Mouse (Mus musculus): ENCODE data around the gene Lgals3bp.

Gene Lgals3bp

DNA sequence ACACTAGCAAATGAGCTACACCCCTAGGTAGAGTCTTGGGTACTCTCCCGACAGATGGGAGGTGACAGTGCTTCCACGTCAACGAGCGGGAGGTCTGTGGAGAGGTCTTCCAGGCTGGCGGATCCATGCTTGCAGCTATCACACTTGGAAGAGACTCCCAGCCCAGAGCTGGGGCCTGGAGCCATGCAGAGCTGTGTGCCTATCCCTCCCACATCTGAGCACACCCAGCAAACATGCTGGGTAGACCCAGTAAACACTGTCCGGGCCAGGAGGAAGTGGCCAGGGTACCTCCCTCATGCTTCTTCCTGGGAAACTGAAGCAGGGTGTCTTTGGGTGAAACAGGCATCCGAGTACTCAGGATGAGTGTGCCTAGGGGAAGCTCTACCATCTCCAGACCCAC, 41.4 kb downstream of the Lgals3bp start:
- no peak for DNase-seq

GRCm38 (mm10) chr11:118355640-118356039, 46.3 kb downstream of the Lgals3bp start, which contains the start of gene Timp2:
Timp2 (minus strand) TSS chr11:118355740.
- DNase-seq = no peak

- DNase-seq = peak; percentile 88
Observed at GRCm38 (mm10) chr11:118355205-118355604, 46.7 kb downstream of the Lgals3bp start.

DNA sequence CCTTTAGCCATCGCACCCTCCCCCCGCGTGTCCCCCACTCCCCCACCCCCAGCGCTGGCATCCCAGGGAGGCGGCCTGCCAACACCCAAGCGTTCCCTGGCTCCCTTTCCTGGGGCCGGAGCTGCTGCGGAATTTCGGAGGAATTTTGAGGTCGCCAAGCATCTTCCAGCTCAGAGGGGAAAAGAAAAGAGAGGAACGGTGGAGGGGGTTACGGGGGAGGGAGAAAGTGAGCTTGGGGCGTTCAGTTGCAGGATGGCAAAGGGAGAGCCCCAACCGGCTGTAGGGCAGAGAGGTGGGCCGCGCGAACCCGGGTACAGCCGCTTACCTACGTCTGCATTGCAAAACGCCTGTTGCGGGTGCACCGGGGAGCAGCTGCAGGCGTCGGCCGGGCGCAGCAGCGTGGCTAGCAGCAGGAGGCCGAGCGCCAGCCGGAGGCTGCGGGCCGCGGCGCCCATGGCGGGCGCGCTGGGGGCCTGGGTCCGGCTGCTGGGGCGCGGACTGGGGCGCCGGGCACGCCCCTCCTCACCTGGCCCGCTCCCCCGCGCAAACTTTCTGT, 47.2 kb downstream of the Lgals3bp start:
- peak; percentile 48 for DNase-seq

- DNase-seq = no peak
Observed at GRCm38 (mm10) chr11:118349494-118349893, 52.4 kb downstream of the Lgals3bp start.

DNA sequence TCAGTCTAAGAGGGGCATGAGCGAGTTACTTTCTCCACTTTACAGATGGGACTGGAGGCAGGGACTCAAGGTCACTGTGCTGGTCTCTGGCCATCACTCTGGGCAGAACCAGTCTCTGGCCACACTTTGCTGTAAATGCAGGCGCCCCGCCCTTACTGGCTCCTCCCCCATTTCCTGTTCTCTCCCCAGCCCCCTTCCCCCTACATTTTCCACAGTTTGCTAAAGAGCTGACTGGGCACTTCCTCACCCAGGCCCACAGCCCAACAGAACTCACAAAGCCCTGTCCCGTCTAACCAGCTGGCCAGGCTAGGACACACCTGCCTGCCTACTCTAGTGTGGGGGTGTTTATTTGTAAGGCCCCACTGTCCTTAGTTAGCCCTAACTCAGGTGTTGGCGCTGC, 53.0 kb downstream of the Lgals3bp start:
- no peak for DNase-seq

GRCm38 (mm10) chr11:118348419-118348818, 53.5 kb downstream of the Lgals3bp start:
- DNase-seq = no peak

- DNase-seq = no peak
Observed at GRCm38 (mm10) chr11:118347911-118348310, 54.0 kb downstream of the Lgals3bp start.

DNA sequence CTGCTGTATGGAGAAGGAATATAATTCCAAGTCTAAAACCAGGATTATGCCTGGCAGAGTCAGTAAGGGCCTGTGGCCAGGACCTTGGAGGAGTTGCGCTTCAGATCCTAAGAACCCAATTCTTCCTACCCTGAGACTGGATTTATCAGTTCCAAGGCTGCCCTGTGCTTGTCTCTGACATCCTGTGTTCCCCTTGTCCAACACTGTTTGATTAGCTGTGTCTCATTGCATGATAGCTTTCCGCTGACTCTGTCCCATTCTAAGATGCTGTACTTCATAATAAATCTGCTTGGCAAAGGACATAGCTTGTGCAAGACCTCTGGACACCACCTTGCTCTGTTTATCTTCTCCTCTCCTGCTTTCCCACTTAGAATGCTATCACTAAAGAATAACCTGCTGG, 54.5 kb downstream of the Lgals3bp start:
- no peak for DNase-seq

- no peak for DNase-seq
Observed at GRCm38 (mm10) chr11:118346395-118347096, 55.3 kb downstream of the Lgals3bp start.

GRCm38 (mm10) chr11:118345693-118346092, 56.2 kb downstream of the Lgals3bp start:
- DNase-seq = no peak

DNA sequence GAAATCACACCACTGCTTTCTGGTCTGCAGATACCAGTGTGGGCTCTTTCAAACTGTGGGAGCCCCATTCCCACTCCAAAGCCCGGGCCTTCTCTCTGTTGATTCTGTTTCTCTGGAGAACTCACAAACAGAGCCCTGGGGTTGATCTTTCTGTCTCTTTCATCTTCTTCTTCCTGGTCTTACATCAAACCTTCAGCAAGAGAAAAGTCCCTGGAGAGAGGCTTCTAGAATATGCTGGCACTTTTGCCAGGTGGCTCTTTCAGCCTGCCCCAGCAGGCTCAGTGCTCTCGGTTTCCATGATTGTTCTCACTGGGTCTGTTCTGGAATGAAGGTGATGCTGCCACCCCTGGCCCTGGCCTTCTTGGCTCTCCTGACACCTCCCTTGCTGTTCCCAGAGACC, 58.3 kb downstream of the Lgals3bp start:
- DNase-seq = no peak

All from right cerebral cortex, postnatal 25 days (tissue).